Mouse (Mus musculus): ENCODE data around the gene Mpeg1. TPM values are rescaled to one million over a fixed set of nuclear protein-coding genes. Genes with fewer than 3 reads are reported as not detected.

The Mpeg1 gene
- polyA plus RNA-seq, 1 experiment from 2014 or later, result 0.49 TPM

GRCm38 (mm10) chr19:12486875-12487274 lies 26.3 kb downstream of the Mpeg1 start:
- WGBS, result 91% methylated on average over 6 of the region's 6 CpGs
- Histone ChIP-seq H3K4me3 (no peak overlapping the region), H3K9me3 (no peaks in the 10 kb centered on the region), H3K27me3 (no peaks in the 10 kb centered on the region), H3K27ac (no peak overlapping the region), H3K4me2 (replicated peaks) (no peak overlapping the region), H3K4me1 (peaks cover 10% of the 10 kb centered on the region), H3K36me3 (peaks cover 16% of the 10 kb centered on the region), H3K9ac (no peak overlapping the region)
- no peak for ATAC-seq (ENCODE audit: insufficient number of reproducible peaks, insufficient read depth, low FRiP score, low TSS enrichment)

- Histone ChIP-seq H3K27me3 (no peaks in the 10 kb centered on the region), H3K36me3 (peaks cover 17% of the 10 kb centered on the region), H3K4me3 (no peak overlapping the region), H3K4me1 (peaks cover 10% of the 10 kb centered on the region), H3K27ac (no peak overlapping the region), H3K4me2 (replicated peaks) (no peak overlapping the region), H3K9ac (no peak overlapping the region), H3K9me3 (no peaks in the 10 kb centered on the region)
- 90% methylated on average over 12 of the region's 12 CpGs for WGBS
- no peak for ATAC-seq (ENCODE audit: insufficient number of reproducible peaks, insufficient read depth, low FRiP score, low TSS enrichment)
Observed at GRCm38 (mm10) chr19:12487511-12488204, 27.1 kb downstream of the Mpeg1 start.

GRCm38 (mm10) chr19:12488205-12488966 lies 27.8 kb downstream of the Mpeg1 start:
- Histone ChIP-seq H3K4me2 (replicated peaks) (no peak overlapping the region), H3K9ac (no peak overlapping the region), H3K36me3 (peaks cover 14% of the 10 kb centered on the region), H3K4me3 (no peak overlapping the region), H3K27me3 (no peaks in the 10 kb centered on the region), H3K27ac (peak overlapping the region; percentile 70), H3K4me1 (peaks cover 10% of the 10 kb centered on the region), H3K9me3 (no peaks in the 10 kb centered on the region)
- 0 out of 2 replicates have a peak, but pooled peaks have one; percentile 28 for ATAC-seq (ENCODE audit: insufficient number of reproducible peaks, insufficient read depth, low FRiP score, low TSS enrichment)
- WGBS, result 18% methylated on average over 9 of the region's 9 CpGs

GRCm38 (mm10) chr19:12488969-12489674 lies 28.5 kb downstream of the Mpeg1 start:
- no peaks in the 10 kb centered on the region for H3K27me3 ChIP-seq
- H3K9ac ChIP-seq, result no peak overlapping the region
- H3K4me3 ChIP-seq, result no peak overlapping the region
- H3K27ac ChIP-seq, result peak overlapping the region; percentile 70
- peaks cover 10% of the 10 kb centered on the region for H3K4me1 ChIP-seq
- H3K36me3 ChIP-seq, result peaks cover 14% of the 10 kb centered on the region
- peak; percentile 78 for ATAC-seq (ENCODE audit: insufficient number of reproducible peaks, insufficient read depth, low FRiP score, low TSS enrichment)
- H3K4me2 ChIP-seq (replicated peaks), result no peak overlapping the region
- 10% methylated on average over 8 of the region's 8 CpGs for WGBS
- no peaks in the 10 kb centered on the region for H3K9me3 ChIP-seq

GRCm38 (mm10) chr19:12489675-12490570 lies 29.3 kb downstream of the Mpeg1 start:
- 74% methylated on average over 11 of the region's 11 CpGs for WGBS
- Histone ChIP-seq H3K27me3 (no peaks in the 10 kb centered on the region), H3K4me2 (replicated peaks) (no peak overlapping the region), H3K9ac (no peak overlapping the region), H3K4me1 (peaks cover 10% of the 10 kb centered on the region), H3K36me3 (peaks cover 14% of the 10 kb centered on the region), H3K27ac (peak overlapping the region; percentile 57), H3K9me3 (no peaks in the 10 kb centered on the region), H3K4me3 (no peak overlapping the region)
- ATAC-seq (ENCODE audit: insufficient number of reproducible peaks, insufficient read depth, low FRiP score, low TSS enrichment), result no peak

GRCm38 (mm10) chr19:12491636-12492035 lies 31.1 kb downstream of the Mpeg1 start:
- Histone ChIP-seq H3K4me3 (no peak overlapping the region), H3K27me3 (no peaks in the 10 kb centered on the region), H3K9me3 (no peaks in the 10 kb centered on the region), H3K4me2 (replicated peaks) (no peak overlapping the region), H3K9ac (no peak overlapping the region), H3K36me3 (peaks cover 14% of the 10 kb centered on the region), H3K4me1 (peaks cover 10% of the 10 kb centered on the region), H3K27ac (no peak overlapping the region)
- WGBS, result 88% methylated on average over 7 of the region's 7 CpGs
- ATAC-seq (ENCODE audit: insufficient number of reproducible peaks, insufficient read depth, low FRiP score, low TSS enrichment), result no peak

- WGBS, result 39% methylated on average over 4 of the region's 4 CpGs
- Histone ChIP-seq H3K4me1 (peaks cover 10% of the 10 kb centered on the region), H3K9ac (no peak overlapping the region), H3K4me2 (replicated peaks) (no peak overlapping the region), H3K27ac (no peak overlapping the region), H3K36me3 (peaks cover 14% of the 10 kb centered on the region), H3K4me3 (no peak overlapping the region), H3K27me3 (no peaks in the 10 kb centered on the region), H3K9me3 (no peaks in the 10 kb centered on the region)
- ATAC-seq (ENCODE audit: insufficient number of reproducible peaks, insufficient read depth, low FRiP score, low TSS enrichment), result no peak
Observed at GRCm38 (mm10) chr19:12493453-12494186, 33.0 kb downstream of the Mpeg1 start.

- Histone ChIP-seq H3K9ac (no peak overlapping the region), H3K9me3 (no peaks in the 10 kb centered on the region), H3K36me3 (peaks cover 14% of the 10 kb centered on the region), H3K27me3 (no peaks in the 10 kb centered on the region), H3K4me3 (no peak overlapping the region), H3K27ac (no peak overlapping the region), H3K4me2 (replicated peaks) (no peak overlapping the region), H3K4me1 (peaks cover 6% of the 10 kb centered on the region)
- WGBS, result 47% methylated on average over 4 of the region's 4 CpGs
- ATAC-seq (ENCODE audit: insufficient number of reproducible peaks, insufficient read depth, low FRiP score, low TSS enrichment), result no peak
Observed at GRCm38 (mm10) chr19:12494187-12494458, 33.5 kb downstream of the Mpeg1 start.

- Histone ChIP-seq H3K36me3 (peaks cover 14% of the 10 kb centered on the region), H3K27ac (no peak overlapping the region)
- 72% methylated on average over 3 of the region's 3 CpGs for WGBS
Observed at GRCm38 (mm10) chr19:12494972-12495535, 34.5 kb downstream of the Mpeg1 start.

GRCm38 (mm10) chr19:12496241-12496640 lies 35.7 kb downstream of the Mpeg1 start:
- ATAC-seq (ENCODE audit: insufficient number of reproducible peaks, insufficient read depth, low FRiP score, low TSS enrichment), result no peak
- H3K9me3 ChIP-seq, result no peaks in the 10 kb centered on the region
- no peak overlapping the region for H3K9ac ChIP-seq
- H3K4me3 ChIP-seq, result no peak overlapping the region
- 0 out of 2 replicates have a peak, but pooled peaks cover 10% of the 10 kb centered on the region for H3K27me3 ChIP-seq
- H3K36me3 ChIP-seq, result peaks cover 9% of the 10 kb centered on the region
- H3K4me1 ChIP-seq, result peaks cover 7% of the 10 kb centered on the region; the same call in 1 of the 2 replicates
- WGBS, result 77% methylated on average over 2 of the region's 2 CpGs
- no peak overlapping the region for H3K27ac ChIP-seq
- no peak overlapping the region for H3K4me2 ChIP-seq (replicated peaks)

More at GRCm38 (mm10) chr19:12494972-12495535, 34.5 kb downstream of the Mpeg1 start:
- Histone ChIP-seq H3K4me2 (replicated peaks) (no peak overlapping the region), H3K9ac (no peak overlapping the region), H3K9me3 (no peaks in the 10 kb centered on the region), H3K4me3 (no peak overlapping the region), H3K27me3 (0 out of 2 replicates have a peak, but pooled peaks cover under 1% of the 10 kb centered on the region), H3K4me1 (peaks cover 2% of the 10 kb centered on the region; the same call in 1 of the 2 replicates)
- no peak for ATAC-seq (ENCODE audit: insufficient number of reproducible peaks, insufficient read depth, low FRiP score, low TSS enrichment)
